Mouse (Mus musculus): Measurements from ENCODE around the gene Gm5862.
A peak's percentile ranks its signal among the peaks of the same experiment; 100 is the strongest.
"Not testable (repeated sequence)": the region's sequence is repeated elsewhere in the genome, so short reads cannot be mapped to it uniquely, and the experiment has no call there.

Gm5862 gene

DNA sequence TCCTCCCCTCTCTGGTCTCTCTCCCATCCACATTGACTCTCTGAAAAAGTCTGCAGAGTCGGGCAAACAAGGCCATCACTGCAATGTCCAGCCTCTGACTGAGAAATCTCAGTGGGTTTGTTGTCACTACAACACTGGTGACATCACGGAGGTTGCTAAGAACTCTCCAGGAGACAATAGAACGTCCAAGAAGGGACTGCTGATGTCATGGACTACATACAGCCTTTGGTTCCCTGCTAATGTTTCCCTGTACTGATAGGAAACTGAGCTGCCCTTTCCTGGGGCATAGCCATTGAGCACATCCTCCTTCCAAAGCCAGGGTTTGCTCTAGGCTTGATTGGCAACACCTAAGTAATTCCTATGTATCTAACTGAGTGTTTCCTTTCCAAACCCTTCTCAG is at the start of gene Gm5862:
Gene Gm5862 (minus strand): TSS at position 101 of the 400 bp plus-strand sequence.
- not testable (repeated sequence) for DNase-seq (ENCODE audit: low spot score in 2 of 2)

GRCm38 (mm10) chr5:26070716-26071115 is 48.0 kb upstream of the Gm5862 start:
- no peak for DNase-seq (ENCODE audit: low spot score in 2 of 2)

DNA sequence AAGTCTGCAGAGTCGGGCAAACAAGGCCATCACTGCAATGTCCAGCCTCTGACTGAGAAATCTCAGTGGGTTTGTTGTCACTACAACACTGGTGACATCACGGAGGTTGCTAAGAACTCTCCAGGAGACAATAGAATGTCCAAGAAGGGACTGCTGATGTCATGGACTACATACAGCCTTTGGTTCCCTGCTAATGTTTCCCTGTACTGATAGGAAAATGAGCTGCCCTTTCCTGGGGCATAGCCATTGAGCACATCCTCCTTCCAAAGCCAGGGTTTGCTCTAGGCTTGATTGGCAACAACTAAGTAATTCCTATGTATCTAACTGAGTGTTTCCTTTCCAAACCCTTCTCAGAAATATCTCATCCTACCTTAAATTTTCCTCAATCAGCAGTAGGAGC is 35.8 kb upstream of the Gm5862 start, which contains the start of gene Gm7347:
Gene Gm7347 (minus strand): TSS at position 101 of the 400 bp plus-strand sequence.
- not testable (repeated sequence) for DNase-seq (ENCODE audit: low spot score in 2 of 2)

- not testable (repeated sequence) for DNase-seq (ENCODE audit: low spot score in 2 of 2)
These were observed 16.7 kb upstream of the Gm5862 start, which contains the start of gene Speer4a for GRCm38 (mm10) chr5:26039458-26039857. Gene Speer4a, minus strand, starts transcription at chr5:26039558.

- not testable (repeated sequence) for DNase-seq (ENCODE audit: low spot score in 2 of 2)
These were observed 15.0 kb downstream of the Gm5862 start for GRCm38 (mm10) chr5:26007697-26008096.

DNA sequence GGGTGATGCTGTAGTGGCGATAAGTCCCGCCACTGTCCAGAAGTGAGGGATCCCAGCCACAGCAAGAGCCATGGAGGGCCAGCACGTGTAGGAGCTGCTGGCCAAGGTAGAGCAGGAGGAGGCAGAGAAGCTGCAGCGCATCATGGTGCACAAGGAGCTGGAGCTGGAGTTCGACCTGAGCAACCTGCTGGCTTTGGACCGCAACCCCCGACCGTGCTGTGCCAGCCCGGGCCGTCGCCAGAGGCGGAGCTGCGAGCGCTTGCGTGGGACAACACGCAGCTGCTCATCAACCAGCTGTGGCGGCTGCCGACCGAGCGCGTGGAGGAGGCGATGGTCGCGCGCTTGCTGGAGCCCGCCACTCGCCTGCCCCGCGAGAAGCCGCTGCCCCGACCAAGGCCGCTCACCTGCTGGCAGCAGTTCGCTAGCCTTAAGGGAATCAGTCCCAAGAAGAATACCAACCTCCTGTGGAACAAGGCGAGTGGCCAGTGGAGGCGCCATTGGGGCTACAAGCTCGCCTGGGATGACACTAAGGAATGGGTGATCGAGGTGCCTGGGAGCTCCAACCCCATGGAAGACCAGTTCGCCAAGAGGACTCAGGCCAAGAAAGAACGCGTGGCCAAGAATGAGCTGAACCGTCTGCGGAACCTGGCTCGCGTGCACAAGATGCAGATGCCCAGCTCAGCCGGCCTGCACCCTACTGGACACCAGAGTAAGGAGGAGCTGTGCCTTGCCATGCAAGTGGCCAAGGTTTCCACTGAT is 15.6 kb downstream of the Gm5862 start:
- peak; percentile 8 to 25 for DNase-seq (ENCODE audit: low spot score in 2 of 2)

DNA sequence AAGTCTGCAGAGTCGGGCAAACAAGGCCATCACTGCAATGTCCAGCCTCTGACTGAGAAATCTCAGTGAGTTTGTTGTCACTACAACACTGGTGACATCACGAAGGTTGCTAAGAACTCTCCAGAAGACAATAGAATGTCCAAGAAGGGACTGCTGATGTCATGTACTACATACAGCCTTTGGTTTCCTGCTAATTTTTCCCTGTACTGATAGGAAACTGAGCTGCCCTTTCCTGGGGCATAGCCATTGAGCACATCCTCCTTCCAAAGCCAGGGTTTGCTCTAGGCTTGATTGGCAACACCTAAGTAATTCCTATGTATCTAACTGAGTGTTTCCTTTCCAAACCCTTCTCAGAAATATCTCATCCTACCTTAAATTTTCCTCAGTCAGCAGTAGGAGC is 18.0 kb downstream of the Gm5862 start, which contains the start of gene Gm1979:
Gene Gm1979 (minus strand): TSS at position 101 of the 400 bp plus-strand sequence.
- not testable (repeated sequence) for DNase-seq (ENCODE audit: low spot score in 2 of 2)

GRCm38 (mm10) chr5:25988550-25988949 is 34.2 kb downstream of the Gm5862 start, which contains the start of gene Gm21698:
Gene Gm21698, minus strand, starts transcription at chr5:25988650.
- not testable (repeated sequence) for DNase-seq (ENCODE audit: low spot score in 2 of 2)

GRCm38 (mm10) chr5:25972563-25972962 is 50.2 kb downstream of the Gm5862 start, which contains the start of gene Gm21680:
Gene Gm21680, minus strand, starts transcription at chr5:25972663.
- not testable (repeated sequence) for DNase-seq (ENCODE audit: low spot score in 2 of 2)

Data from frontal cortex, postnatal 10 days (tissue).